ENCODE assay signal across 37 mouse cellular contexts in the genomic region with DNA sequence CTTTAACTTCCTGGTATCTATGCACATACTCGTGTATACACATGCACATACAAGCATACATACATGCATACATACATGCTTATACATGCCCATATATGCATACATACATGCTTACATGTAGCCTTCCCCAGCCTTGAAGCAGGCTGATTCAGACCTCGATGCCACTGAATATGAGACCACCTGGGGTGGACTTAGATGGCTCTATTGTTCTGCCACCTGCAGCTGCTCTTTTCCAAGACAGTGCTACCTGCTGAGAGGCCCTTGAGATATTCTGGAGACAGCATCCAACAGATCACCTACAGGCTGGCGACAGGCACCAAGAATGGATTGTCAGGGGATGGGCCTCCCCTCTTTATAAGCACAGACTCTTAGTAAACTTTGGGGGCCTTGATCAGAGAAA. TPM values are rescaled to one million over a fixed set of nuclear protein-coding genes. Genes with fewer than 3 reads are reported as not detected.
"Had no signal": no experiment of that assay in that cellular context is flagged by ENCODE, and none has a peak within 500 bp of the region (broad histone marks: within the 10 kb centered on the region; RNA-seq: fewer than 3 reads in every experiment).

No protein-coding gene starts in this region.

- DNase-seq: heart, postnatal 10 days; heart, postnatal 36 days; heart, postnatal 4 days; kidney, adult 11 months; kidney, adult 18-20 months; kidney, adult 2 months; kidney, adult 8-10 months; kidney, adult 9 months; kidney, postnatal 10 days; kidney, postnatal 14 days; kidney, postnatal 25 days; kidney, postnatal 36 days; kidney, postnatal 4 days; layer of hippocampus, adult 9-11 months; layer of hippocampus, postnatal 36 days had no signal

- H3K4me3 ChIP-seq: heart, embryonic 12.5 days; heart, embryonic 13.5 days; heart, embryonic 15.5 days; hindbrain, embryonic 10.5 days; hindbrain, embryonic 12.5 days; hindbrain, embryonic 13.5 days; hindbrain, embryonic 15.5 days; intestine, embryonic 15.5 days; kidney, embryonic 15.5 days; left cerebral cortex, adult 2 months had no signal

- H3K27ac ChIP-seq: heart, embryonic 13.5 days; heart, embryonic 15.5 days; hindbrain, embryonic 10.5 days; hindbrain, embryonic 12.5 days; hindbrain, embryonic 13.5 days; hindbrain, embryonic 14.5 days; hindbrain, embryonic 15.5 days; hindbrain, postnatal 0 days; intestine, embryonic 15.5 days; kidney, embryonic 15.5 days; kidney, postnatal 0 days; left cerebral cortex, adult 2 months had no signal

RNA-seq across cellular contexts. Expression of gene Gm17387, which starts 1.5 kb away (rescaled TPM):
- total RNA-seq: heart, postnatal 10 days; heart, postnatal 25 days; heart, postnatal 36 days; heart, postnatal 4 days; hematopoietic stem cell, adult 5-6 weeks; hindbrain, postnatal 0 days; layer of hippocampus, adult 18-20 months; layer of hippocampus, adult 8-10 months; layer of hippocampus, postnatal 10 days; layer of hippocampus, postnatal 14 days; layer of hippocampus, postnatal 25 days; layer of hippocampus, postnatal 36 days; left cerebral cortex, adult 18-20 months; left cerebral cortex, adult 2 months; left cerebral cortex, adult 8-10 months had no signal

RNA-seq across cellular contexts. Expression of gene Ifitm6, which starts 12.7 kb away (rescaled TPM):
- total RNA-seq: layer of hippocampus, adult 18-20 months; layer of hippocampus, postnatal 10 days; layer of hippocampus, postnatal 14 days; layer of hippocampus, postnatal 25 days had no signal

RNA-seq across cellular contexts. Expression of gene B4galnt4, which starts 30.5 kb away (rescaled TPM):
- total RNA-seq: heart, postnatal 36 days had no signal

RNA-seq across cellular contexts. Expression of gene Pkp3, which starts 47.6 kb away (rescaled TPM):
- total RNA-seq: heart, postnatal 36 days; layer of hippocampus, adult 18-20 months; layer of hippocampus, adult 8-10 months; layer of hippocampus, postnatal 10 days; layer of hippocampus, postnatal 14 days; layer of hippocampus, postnatal 25 days; layer of hippocampus, postnatal 36 days; left cerebral cortex, adult 2 months had no signal
